Mouse (Mus musculus) neural tube, embryonic 12.5 days (tissue): ENCODE measurements around the gene Pcbp2. TPM values are rescaled to one million over a fixed set of nuclear protein-coding genes. Genes with fewer than 3 reads are reported as not detected.
A peak's percentile ranks its signal among the peaks of the same experiment; 100 is the strongest.

Source experiments
- ATAC-seq: fragments of 200-750 bp; cut with Nextera tagmentation; 2 replicates; pipeline ENCODE4 v1.8.0; 2017; ENCODE audit warnings: low read depth, mild to moderate bottlenecking, moderate TSS enrichment, moderate library complexity; ENCODE audit not compliant: low FRiP score
- H3K27ac ChIP-seq: fragments of 300-500 bp; sonication (generic); 2 replicates; pipeline ENCODE4 v1.5.1; 2016
- H3K27me3 ChIP-seq: fragments of 300-500 bp; sonication (generic); replicated peaks from 2 replicates; pipeline ENCODE4 v1.6.1; 2016; ENCODE audit warnings: mild to moderate bottlenecking
- H3K36me3 ChIP-seq: fragments of 300-500 bp; sonication (generic); 2 replicates; pipeline ENCODE4 v1.6.1; 2016; ENCODE audit warnings: mild to moderate bottlenecking
- H3K4me1 ChIP-seq: fragments of 300-500 bp; sonication (generic); 2 replicates; pipeline ENCODE4 v1.6.1; 2016
- H3K4me2 ChIP-seq: fragments of 300-500 bp; sonication (generic); replicated peaks from 2 replicates; pipeline ENCODE4 v1.6.1; 2016; ENCODE audit warnings: mild to moderate bottlenecking
- H3K4me3 ChIP-seq: fragments of 300-500 bp; sonication (generic); 2 replicates; pipeline ENCODE4 v1.5.1; 2016
- H3K9ac ChIP-seq: fragments of 300-500 bp; sonication (generic); 2 replicates; pipeline ENCODE4 v1.6.1; 2016; ENCODE audit warnings: mild to moderate bottlenecking
- H3K9me3 ChIP-seq: fragments of 300-500 bp; sonication (generic); 2 replicates; pipeline ENCODE4 v1.6.1; 2016; ENCODE audit warnings: mild to moderate bottlenecking
- WGBS: fragments of 180-500 bp; shearing (Covaris S2); methylation state at CpG from one replicate; pipeline ENCODE4 v1.1.7; 2016; 5-methylcytosine and 5-hydroxymethylcytosine counted together
- polyA plus RNA-seq: library from polyadenylated mRNA; unstranded; fragments of >200 nt; fragmentation: Nextera tagmentation; extraction: Ambion mirVana; gene quantifications from 2 replicates; pipeline ENCODE4 v1.2.1, GENCODE M21; 2016

Gene Pcbp2
- polyA plus RNA-seq, 1 experiment from 2014 or later, result 144 TPM

- H3K9me3 ChIP-seq, result no peaks in the 10 kb centered on the region
- H3K9ac ChIP-seq, result no peak overlapping the region
- H3K4me1 ChIP-seq, result no peaks in the 10 kb centered on the region
- no peaks in the 10 kb centered on the region for H3K27me3 ChIP-seq
- H3K27ac ChIP-seq, result no peak overlapping the region
- 83% methylated on average over 26 of the region's 26 CpGs for WGBS
- no peak overlapping the region for H3K4me2 ChIP-seq
- no peak overlapping the region for H3K4me3 ChIP-seq
- ATAC-seq, result no peak
- H3K36me3 ChIP-seq, result no peaks in the 10 kb centered on the region
Measured at GRCm38 (mm10) chr15:102451666-102452430, 18.5 kb upstream of the Pcbp2 start.

- H3K4me2 ChIP-seq, result no peak overlapping the region
- H3K27ac ChIP-seq, result no peak overlapping the region
- ATAC-seq, result no peak
- no peaks in the 10 kb centered on the region for H3K9me3 ChIP-seq
- no peaks in the 10 kb centered on the region for H3K27me3 ChIP-seq
- H3K9ac ChIP-seq, result no peak overlapping the region
- H3K36me3 ChIP-seq, result no peaks in the 10 kb centered on the region
- H3K4me3 ChIP-seq, result no peak overlapping the region
- WGBS, result 42% methylated on average over 6 of the region's 6 CpGs
- peaks cover 9% of the 10 kb centered on the region for H3K4me1 ChIP-seq
Measured at GRCm38 (mm10) chr15:102455993-102456392, 14.3 kb upstream of the Pcbp2 start.

GRCm38 (mm10) chr15:102458050-102458736 lies 12.1 kb upstream of the Pcbp2 start:
- Histone ChIP-seq H3K27ac (no peak overlapping the region), H3K4me1 (peaks cover 9% of the 10 kb centered on the region), H3K27me3 (no peaks in the 10 kb centered on the region), H3K4me3 (0 out of 2 replicates have a peak overlapping the region, but pooled peaks have one; percentile 0), H3K36me3 (peaks cover 6% of the 10 kb centered on the region; the same call in 1 of the 2 replicates), H3K4me2 (peak overlapping the region; percentile 65), H3K9me3 (no peaks in the 10 kb centered on the region), H3K9ac (peak overlapping the region; percentile 45; the same call in 1 of the 2 replicates)
- 79% methylated on average over 5 of the region's 5 CpGs for WGBS
- no peak for ATAC-seq

- peak within 1 kb of the TSS; percentile 65 for H3K4me2 ChIP-seq
- peaks cover 9% of the 10 kb centered on the region for H3K4me1 ChIP-seq
- under 1% methylated on average over 19 of the region's 19 CpGs for WGBS
- peak within 1 kb of the TSS; percentile 39 for H3K4me3 ChIP-seq
- no peaks in the 10 kb centered on the region for H3K27me3 ChIP-seq
- no peak within 1 kb of the TSS for H3K27ac ChIP-seq
- ATAC-seq, result peak; percentile 63; the same call in 1 of the 2 replicates
- peaks cover 7% of the 10 kb centered on the region; the same call in 1 of the 2 replicates for H3K36me3 ChIP-seq
- peak within 1 kb of the TSS; percentile 45; the same call in 1 of the 2 replicates for H3K9ac ChIP-seq
- no peaks in the 10 kb centered on the region for H3K9me3 ChIP-seq
Measured at GRCm38 (mm10) chr15:102458904-102459317, 11.4 kb upstream of the Pcbp2 start, which contains the start of gene Prr13. Gene Prr13 (plus strand): TSS chr15:102459028.

DNA sequence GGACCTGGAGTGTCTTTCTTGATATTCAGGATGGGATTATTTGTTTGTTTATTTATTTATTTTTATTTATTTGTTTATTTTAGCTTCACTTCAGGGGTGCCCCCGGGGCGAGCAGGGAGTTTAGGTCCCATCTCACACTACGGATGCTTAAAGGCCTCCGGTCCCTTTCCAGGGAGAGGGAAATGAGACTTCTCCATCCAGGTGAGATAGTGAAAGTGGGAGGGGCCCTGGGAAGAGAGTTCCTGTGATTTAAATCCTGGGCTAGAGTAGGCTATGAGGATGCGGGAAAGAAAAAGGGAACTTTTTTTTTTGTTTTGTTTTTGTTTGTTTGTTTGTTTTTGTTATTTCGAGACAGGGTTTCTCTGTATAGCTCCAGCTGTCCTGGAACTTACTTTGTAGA lies 11.0 kb upstream of the Pcbp2 start:
- ATAC-seq, result no peak
- Histone ChIP-seq H3K27me3 (no peaks in the 10 kb centered on the region), H3K36me3 (peaks cover 7% of the 10 kb centered on the region; the same call in 1 of the 2 replicates), H3K4me2 (peak overlapping the region; percentile 65), H3K9ac (peak overlapping the region; percentile 45; the same call in 1 of the 2 replicates), H3K4me1 (peaks cover 9% of the 10 kb centered on the region), H3K9me3 (no peaks in the 10 kb centered on the region), H3K27ac (no peak overlapping the region), H3K4me3 (peak overlapping the region; percentile 39)
- 35% methylated on average over 6 of the region's 6 CpGs for WGBS

GRCm38 (mm10) chr15:102459847-102460246 lies 10.5 kb upstream of the Pcbp2 start:
- no peak for ATAC-seq
- Histone ChIP-seq H3K4me2 (peak overlapping the region; percentile 65), H3K4me1 (peaks cover 9% of the 10 kb centered on the region), H3K4me3 (peak overlapping the region; percentile 39; the same call in 1 of the 2 replicates), H3K9ac (no peak overlapping the region), H3K36me3 (peaks cover 7% of the 10 kb centered on the region; the same call in 1 of the 2 replicates), H3K27ac (no peak overlapping the region), H3K27me3 (no peaks in the 10 kb centered on the region), H3K9me3 (no peaks in the 10 kb centered on the region)
- 77% methylated on average over 5 of the region's 5 CpGs for WGBS

- H3K9ac ChIP-seq, result no peak overlapping the region
- no peaks in the 10 kb centered on the region for H3K9me3 ChIP-seq
- peaks cover 7% of the 10 kb centered on the region; the same call in 1 of the 2 replicates for H3K36me3 ChIP-seq
- H3K4me1 ChIP-seq, result peaks cover 9% of the 10 kb centered on the region
- H3K4me3 ChIP-seq, result no peak overlapping the region; the same call in 1 of the 2 replicates
- peak overlapping the region; percentile 18; the same call in 1 of the 2 replicates for H3K4me2 ChIP-seq
- H3K27ac ChIP-seq, result no peak overlapping the region
- no peaks in the 10 kb centered on the region for H3K27me3 ChIP-seq
- ATAC-seq, result no peak
- 83% methylated on average over 12 of the region's 12 CpGs for WGBS
Measured at GRCm38 (mm10) chr15:102460409-102460808, 9.9 kb upstream of the Pcbp2 start.

- H3K4me2 ChIP-seq, result no peak overlapping the region
- H3K9ac ChIP-seq, result no peak overlapping the region
- peaks cover 9% of the 10 kb centered on the region for H3K4me1 ChIP-seq
- H3K27me3 ChIP-seq, result no peaks in the 10 kb centered on the region
- no peak overlapping the region; the same call in 1 of the 2 replicates for H3K4me3 ChIP-seq
- peaks cover 7% of the 10 kb centered on the region; the same call in 1 of the 2 replicates for H3K36me3 ChIP-seq
- no peak overlapping the region for H3K27ac ChIP-seq
- WGBS, result 73% methylated on average over 4 of the region's 4 CpGs
- no peak for ATAC-seq
- H3K9me3 ChIP-seq, result no peaks in the 10 kb centered on the region
Measured at GRCm38 (mm10) chr15:102460971-102461370, 9.4 kb upstream of the Pcbp2 start.

GRCm38 (mm10) chr15:102461430-102462075 lies 8.8 kb upstream of the Pcbp2 start:
- ATAC-seq, result no peak
- 79% methylated on average over 9 of the region's 9 CpGs for WGBS
- Histone ChIP-seq H3K4me3 (no peak overlapping the region), H3K27ac (no peak overlapping the region), H3K27me3 (no peaks in the 10 kb centered on the region), H3K9ac (no peak overlapping the region), H3K36me3 (peaks cover 7% of the 10 kb centered on the region; the same call in 1 of the 2 replicates), H3K4me1 (peaks cover 9% of the 10 kb centered on the region), H3K4me2 (no peak overlapping the region), H3K9me3 (no peaks in the 10 kb centered on the region)

DNA sequence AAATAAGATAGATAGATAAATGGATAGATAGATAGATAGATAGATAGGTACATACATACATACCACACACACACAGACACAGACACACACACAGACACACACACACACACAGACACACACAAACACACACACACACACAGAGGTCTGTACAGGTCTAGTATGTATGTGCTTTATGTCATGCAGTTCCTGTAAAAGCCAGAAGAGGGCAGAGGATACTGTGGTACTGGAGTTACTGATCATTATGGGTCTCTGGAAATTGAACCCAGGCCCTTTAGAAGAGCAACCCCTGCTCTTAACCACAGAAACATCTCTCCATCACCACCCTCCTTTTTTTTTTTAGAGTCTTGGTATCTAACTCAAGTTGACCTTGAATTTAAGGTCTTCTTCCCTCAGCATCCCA lies 6.7 kb upstream of the Pcbp2 start:
- H3K9ac ChIP-seq, result no peak overlapping the region
- H3K4me3 ChIP-seq, result no peak overlapping the region
- H3K36me3 ChIP-seq, result peaks cover 7% of the 10 kb centered on the region; the same call in 1 of the 2 replicates
- no peaks in the 10 kb centered on the region for H3K27me3 ChIP-seq
- peaks cover 9% of the 10 kb centered on the region for H3K4me1 ChIP-seq
- no peak for ATAC-seq
- no peaks in the 10 kb centered on the region for H3K9me3 ChIP-seq
- no peak overlapping the region for H3K27ac ChIP-seq
- no peak overlapping the region for H3K4me2 ChIP-seq

- Histone ChIP-seq H3K9ac (no peak overlapping the region), H3K4me2 (no peak overlapping the region), H3K9me3 (no peaks in the 10 kb centered on the region), H3K27ac (no peak overlapping the region), H3K4me3 (no peak overlapping the region), H3K27me3 (no peaks in the 10 kb centered on the region), H3K4me1 (peaks cover 8% of the 10 kb centered on the region; the same call in 1 of the 2 replicates), H3K36me3 (no peaks in the 10 kb centered on the region)
- ATAC-seq, result no peak
- 97% methylated on average over 9 of the region's 9 CpGs for WGBS
Measured at GRCm38 (mm10) chr15:102468675-102469370, 1.5 kb upstream of the Pcbp2 start.
